Mouse (Mus musculus) bone marrow macrophage, adult 2 months (primary cell): ENCODE results near the gene Pcdh8.

Experiments used
- CTCF ChIP-seq: IDR thresholded peaks from 2 replicates; pipeline ENCODE4 v1.5.1; 2012; ENCODE audit warnings: low read depth, mild to moderate bottlenecking, low read length, moderate library complexity
- POLR2A ChIP-seq: IDR thresholded peaks from 2 replicates; pipeline ENCODE4 v1.6.1; 2012; ENCODE audit warnings: mild to moderate bottlenecking, low read depth, low read length, borderline replicate concordance

GRCm38 (mm10) chr14:79785400-79785799 is 14.3 kb upstream of the Pcdh8 start:
- TF ChIP-seq CTCF: no peak
- TF ChIP-seq POLR2A: no peak
